Mouse (Mus musculus): ENCODE data around the gene Opcml. TPM values are rescaled to one million over a fixed set of nuclear protein-coding genes. Genes with fewer than 3 reads are reported as not detected.

Opcml gene
- polyA plus RNA-seq, 1 experiment from 2014 or later: 4.1 TPM

- 78% methylated on average over 7 of the region's 7 CpGs for WGBS
These were observed 391.3 kb downstream of the Opcml start for GRCm38 (mm10) chr9:28181916-28182315.

GRCm38 (mm10) chr9:28190226-28190625, 399.7 kb downstream of the Opcml start:
- H3K4me3 ChIP-seq (replicated peaks): no peak overlapping the region
- H3K4me2 ChIP-seq: no peak overlapping the region
- H3K9ac ChIP-seq: no peak overlapping the region
- no peaks in the 10 kb centered on the region for H3K27me3 ChIP-seq (replicated peaks)
- no peak overlapping the region for H3K27ac ChIP-seq
- no peaks in the 10 kb centered on the region for H3K9me3 ChIP-seq
- no peaks in the 10 kb centered on the region for H3K36me3 ChIP-seq
- WGBS: 80% methylated on average over 2 of the region's 2 CpGs
- no peaks in the 10 kb centered on the region for H3K4me1 ChIP-seq
- no peak for ATAC-seq (ENCODE audit: insufficient read depth, low FRiP score, low read depth)

More at GRCm38 (mm10) chr9:28181916-28182315, 391.3 kb downstream of the Opcml start:
- ATAC-seq (ENCODE audit: insufficient read depth, low FRiP score, low read depth): no peak
- Histone ChIP-seq H3K9me3 (no peaks in the 10 kb centered on the region), H3K9ac (no peak overlapping the region), H3K27me3 (replicated peaks) (no peaks in the 10 kb centered on the region), H3K36me3 (no peaks in the 10 kb centered on the region), H3K27ac (no peak overlapping the region), H3K4me3 (replicated peaks) (no peak overlapping the region), H3K4me2 (no peak overlapping the region), H3K4me1 (no peaks in the 10 kb centered on the region)

GRCm38 (mm10) chr9:28190751-28191150, 400.2 kb downstream of the Opcml start:
- Histone ChIP-seq H3K4me3 (replicated peaks) (no peak overlapping the region), H3K4me1 (no peaks in the 10 kb centered on the region), H3K4me2 (no peak overlapping the region), H3K36me3 (no peaks in the 10 kb centered on the region), H3K9me3 (no peaks in the 10 kb centered on the region), H3K27me3 (replicated peaks) (no peaks in the 10 kb centered on the region), H3K9ac (no peak overlapping the region), H3K27ac (no peak overlapping the region)
- ATAC-seq (ENCODE audit: insufficient read depth, low FRiP score, low read depth): no peak
- 59% methylated on average over 1 of the region's 1 CpGs for whole genome bisulfite sequencing

DNA sequence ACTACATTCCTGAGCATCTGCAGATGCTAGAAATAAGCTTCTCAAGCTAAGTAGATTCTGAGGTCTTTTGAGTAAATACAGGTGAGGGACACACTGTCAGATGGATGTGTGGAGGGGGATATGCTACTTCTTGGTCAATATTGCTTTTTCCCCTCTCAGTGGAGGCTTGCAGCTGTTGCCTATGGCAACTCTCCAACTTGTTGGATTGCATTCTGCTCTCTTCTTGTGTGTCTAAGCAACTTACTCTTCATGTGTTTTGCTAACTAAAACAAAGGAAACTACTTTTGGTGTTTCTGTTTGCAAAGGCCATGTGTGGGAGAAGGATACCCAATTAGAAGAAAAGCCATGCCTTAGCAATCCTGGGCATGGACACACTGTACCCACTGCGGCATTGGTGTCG, 406.0 kb downstream of the Opcml start:
- Histone ChIP-seq H3K27me3 (replicated peaks) (no peaks in the 10 kb centered on the region), H3K4me1 (no peaks in the 10 kb centered on the region), H3K4me3 (replicated peaks) (no peak overlapping the region), H3K4me2 (no peak overlapping the region), H3K27ac (no peak overlapping the region), H3K9ac (no peak overlapping the region), H3K36me3 (no peaks in the 10 kb centered on the region), H3K9me3 (no peaks in the 10 kb centered on the region)
- WGBS: 89% methylated on average over 2 of the region's 2 CpGs
- no peak for ATAC-seq (ENCODE audit: insufficient read depth, low FRiP score, low read depth)

DNA sequence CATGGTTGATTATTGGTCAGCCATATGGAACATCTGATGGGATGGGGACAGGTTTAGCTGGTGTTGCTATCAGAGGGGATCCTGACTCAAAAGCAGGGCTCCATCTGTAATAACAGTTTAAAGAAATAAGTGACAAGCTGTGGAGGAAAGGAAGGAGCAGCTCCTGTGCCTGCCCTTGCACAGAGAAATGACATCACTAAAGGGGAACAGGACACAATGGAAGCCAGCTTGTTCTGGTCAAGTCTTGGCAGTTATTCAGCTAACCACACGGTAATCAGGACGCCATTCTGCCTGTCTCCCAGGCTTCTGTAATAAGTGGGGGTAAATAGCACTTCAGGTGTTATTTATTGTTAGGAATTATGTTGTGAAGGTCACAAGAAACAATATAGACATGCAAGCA, 406.5 kb downstream of the Opcml start:
- Histone ChIP-seq H3K4me3 (replicated peaks) (no peak overlapping the region), H3K27ac (no peak overlapping the region), H3K9me3 (no peaks in the 10 kb centered on the region), H3K4me1 (no peaks in the 10 kb centered on the region), H3K27me3 (replicated peaks) (no peaks in the 10 kb centered on the region), H3K9ac (no peak overlapping the region), H3K36me3 (no peaks in the 10 kb centered on the region), H3K4me2 (no peak overlapping the region)
- ATAC-seq (ENCODE audit: insufficient read depth, low FRiP score, low read depth): no peak
- 62% methylated on average over 2 of the region's 2 CpGs for WGBS

DNA sequence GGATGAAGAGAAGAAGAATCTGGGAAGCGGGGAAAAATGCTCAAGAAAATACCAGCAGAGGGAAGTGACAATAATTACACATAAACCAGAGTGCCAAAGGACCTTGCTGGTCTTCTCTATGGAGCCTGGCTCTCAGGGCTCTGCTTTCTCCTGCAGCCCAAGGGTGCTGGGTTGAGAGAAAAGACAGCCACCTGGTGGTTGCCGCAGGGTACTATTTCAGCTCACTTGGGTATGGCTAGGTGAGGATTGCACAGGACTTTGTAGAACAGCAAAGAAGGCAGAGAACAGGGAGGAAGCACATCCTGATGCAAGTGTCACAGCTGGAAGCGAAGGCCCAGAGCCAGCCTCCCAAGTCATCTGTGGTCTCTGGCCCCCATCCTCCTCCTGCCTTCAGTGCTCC, 407.1 kb downstream of the Opcml start:
- no peaks in the 10 kb centered on the region for H3K4me1 ChIP-seq
- H3K4me3 ChIP-seq (replicated peaks): no peak overlapping the region
- H3K36me3 ChIP-seq: no peaks in the 10 kb centered on the region
- no peaks in the 10 kb centered on the region for H3K9me3 ChIP-seq
- H3K27me3 ChIP-seq (replicated peaks): no peaks in the 10 kb centered on the region
- no peak overlapping the region for H3K9ac ChIP-seq
- WGBS: 40% methylated on average over 3 of the region's 3 CpGs
- H3K4me2 ChIP-seq: no peak overlapping the region
- ATAC-seq (ENCODE audit: insufficient read depth, low FRiP score, low read depth): peak; percentile 85
- H3K27ac ChIP-seq: no peak overlapping the region

GRCm38 (mm10) chr9:28198106-28198694, 407.6 kb downstream of the Opcml start:
- ATAC-seq (ENCODE audit: insufficient read depth, low FRiP score, low read depth): peak; percentile 86
- H3K27me3 ChIP-seq (replicated peaks): no peaks in the 10 kb centered on the region
- WGBS: 71% methylated on average over 5 of the region's 5 CpGs
- no peaks in the 10 kb centered on the region for H3K4me1 ChIP-seq
- no peak overlapping the region for H3K27ac ChIP-seq
- H3K9ac ChIP-seq: no peak overlapping the region
- H3K9me3 ChIP-seq: no peaks in the 10 kb centered on the region
- no peaks in the 10 kb centered on the region for H3K36me3 ChIP-seq
- no peak overlapping the region for H3K4me2 ChIP-seq
- H3K4me3 ChIP-seq (replicated peaks): no peak overlapping the region

DNA sequence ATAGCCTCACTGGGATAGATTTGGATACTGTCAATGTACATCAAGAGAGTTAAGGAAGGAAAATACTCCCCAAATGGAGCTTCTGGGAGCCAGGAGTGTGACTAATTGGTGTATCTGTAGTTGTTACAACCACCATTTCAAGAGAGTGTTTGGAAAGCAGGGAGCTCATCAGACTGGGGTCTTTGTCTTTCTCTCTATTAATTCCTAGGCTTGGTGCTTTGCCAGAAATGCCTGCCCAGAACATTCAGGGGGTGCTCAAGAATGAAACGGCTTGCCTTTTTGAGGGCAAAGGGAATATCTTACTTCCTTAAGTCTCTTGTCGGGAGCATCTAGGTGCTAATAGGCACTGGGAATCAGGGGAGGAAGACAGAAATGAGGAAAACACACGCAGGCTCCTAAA, 416.9 kb downstream of the Opcml start:
- no peaks in the 10 kb centered on the region; the same call in 1 of the 2 replicates for H3K9me3 ChIP-seq
- no peaks in the 10 kb centered on the region for H3K36me3 ChIP-seq
- no peaks in the 10 kb centered on the region for H3K27me3 ChIP-seq (replicated peaks)
- 74% methylated on average over 3 of the region's 3 CpGs for WGBS
- H3K9ac ChIP-seq: no peak overlapping the region
- H3K4me1 ChIP-seq: no peaks in the 10 kb centered on the region
- no peak overlapping the region for H3K4me2 ChIP-seq
- no peak overlapping the region for H3K27ac ChIP-seq
- no peak overlapping the region for H3K4me3 ChIP-seq (replicated peaks)
- no peak for ATAC-seq (ENCODE audit: insufficient read depth, low FRiP score, low read depth)

- Histone ChIP-seq H3K27ac (no peak overlapping the region), H3K9me3 (no peaks in the 10 kb centered on the region; the same call in 1 of the 2 replicates), H3K36me3 (no peaks in the 10 kb centered on the region), H3K4me3 (replicated peaks) (no peak overlapping the region), H3K27me3 (replicated peaks) (no peaks in the 10 kb centered on the region), H3K9ac (no peak overlapping the region), H3K4me2 (no peak overlapping the region), H3K4me1 (no peaks in the 10 kb centered on the region)
- ATAC-seq (ENCODE audit: insufficient read depth, low FRiP score, low read depth): no peak
- WGBS: 84% methylated on average over 1 of the region's 1 CpGs
These were observed 418.1 kb downstream of the Opcml start for GRCm38 (mm10) chr9:28208696-28209095.

DNA sequence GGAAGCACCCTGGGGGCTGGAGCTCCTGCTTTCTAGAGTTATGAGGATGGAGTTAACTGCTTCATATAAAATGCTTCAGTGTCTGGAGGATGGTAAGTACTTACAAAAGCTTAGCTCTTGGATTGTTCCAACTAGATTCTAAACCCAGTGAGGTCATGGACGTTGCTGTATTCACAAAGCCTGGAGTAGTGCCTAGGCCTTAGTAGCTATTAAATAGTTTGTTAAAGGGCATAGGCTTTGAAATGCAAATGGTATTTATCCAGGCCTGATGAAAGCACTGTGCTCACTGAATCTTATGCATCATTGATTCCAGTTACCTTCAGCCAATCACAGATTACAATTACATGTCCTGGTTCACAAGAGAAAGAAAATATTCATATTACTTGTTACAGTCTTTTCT, 421.3 kb downstream of the Opcml start:
- Histone ChIP-seq H3K9me3 (no peaks in the 10 kb centered on the region), H3K4me1 (no peaks in the 10 kb centered on the region), H3K4me2 (no peak overlapping the region), H3K4me3 (replicated peaks) (no peak overlapping the region), H3K27ac (no peak overlapping the region), H3K9ac (no peak overlapping the region), H3K27me3 (replicated peaks) (no peaks in the 10 kb centered on the region), H3K36me3 (no peaks in the 10 kb centered on the region)
- no peak for ATAC-seq (ENCODE audit: insufficient read depth, low FRiP score, low read depth)
- 58% methylated on average over 1 of the region's 1 CpGs for WGBS

GRCm38 (mm10) chr9:28213893-28214292, 423.3 kb downstream of the Opcml start:
- H3K27me3 ChIP-seq (replicated peaks): no peaks in the 10 kb centered on the region
- H3K9ac ChIP-seq: no peak overlapping the region
- no peak overlapping the region for H3K4me3 ChIP-seq (replicated peaks)
- no peaks in the 10 kb centered on the region for H3K36me3 ChIP-seq
- no peaks in the 10 kb centered on the region for H3K9me3 ChIP-seq
- H3K27ac ChIP-seq: no peak overlapping the region
- WGBS: 71% methylated on average over 4 of the region's 4 CpGs
- no peak overlapping the region for H3K4me2 ChIP-seq
- no peak for ATAC-seq (ENCODE audit: insufficient read depth, low FRiP score, low read depth)
- H3K4me1 ChIP-seq: no peaks in the 10 kb centered on the region

GRCm38 (mm10) chr9:28218026-28218646, 427.6 kb downstream of the Opcml start:
- no peak overlapping the region for H3K4me2 ChIP-seq
- no peaks in the 10 kb centered on the region for H3K4me1 ChIP-seq
- H3K4me3 ChIP-seq (replicated peaks): no peak overlapping the region
- no peaks in the 10 kb centered on the region for H3K9me3 ChIP-seq
- H3K9ac ChIP-seq: no peak overlapping the region
- H3K27me3 ChIP-seq (replicated peaks): no peaks in the 10 kb centered on the region
- ATAC-seq (ENCODE audit: insufficient read depth, low FRiP score, low read depth): no peak
- 80% methylated on average over 2 of the region's 2 CpGs for WGBS
- no peaks in the 10 kb centered on the region for H3K36me3 ChIP-seq
- H3K27ac ChIP-seq: no peak overlapping the region

- H3K4me2 ChIP-seq: no peak overlapping the region
- no peak overlapping the region for H3K27ac ChIP-seq
- no peak overlapping the region for H3K9ac ChIP-seq
- ATAC-seq (ENCODE audit: insufficient read depth, low FRiP score, low read depth): no peak
- WGBS: 71% methylated on average over 2 of the region's 2 CpGs
- H3K4me1 ChIP-seq: no peaks in the 10 kb centered on the region
- H3K9me3 ChIP-seq: no peaks in the 10 kb centered on the region
- no peaks in the 10 kb centered on the region for H3K27me3 ChIP-seq (replicated peaks)
- no peak overlapping the region for H3K4me3 ChIP-seq (replicated peaks)
- H3K36me3 ChIP-seq: no peaks in the 10 kb centered on the region
These were observed 432.2 kb downstream of the Opcml start for GRCm38 (mm10) chr9:28222726-28223125.

All from stomach, embryonic 15.5 days (tissue).